Mouse (Mus musculus) cerebellum, adult 11-12 months (tissue): ENCODE measurements at regions not wholly inside any gene's neighbourhood (a gene's known extent, or its start where the extent isn't known, plus 50 kb on each side); places are given as distances from the start of the nearest gene placed in this dataset.

Source experiments
- DNase-seq: peaks from one replicate; pipeline ENCODE4 v3.0.0; 2022

GRCm38 (mm10) chr19:26938911-26939310 is 53.2 kb downstream of the Gm815 start:
- no peak for DNase-seq

DNA sequence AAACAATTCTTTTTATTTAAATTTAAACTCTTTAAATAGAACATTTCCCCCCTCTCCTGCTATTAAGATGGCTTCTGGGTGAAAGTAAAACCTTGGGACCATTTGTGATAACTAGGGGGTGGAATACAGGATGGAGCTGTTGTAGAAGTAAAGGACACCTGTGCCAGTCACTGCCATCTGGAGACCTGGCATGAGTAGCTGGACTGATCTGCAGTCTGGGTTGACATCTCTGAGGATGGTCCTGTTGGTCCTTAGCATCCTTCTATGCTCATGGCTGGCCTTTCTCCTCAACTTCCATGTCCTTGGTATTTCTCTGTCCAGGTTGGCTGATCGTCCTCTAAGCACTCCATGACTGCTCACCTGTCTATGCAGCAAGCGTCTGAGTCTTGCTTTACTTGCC is 58.3 kb downstream of the Gm815 start:
- DNase-seq: peak; percentile 81

GRCm38 (mm10) chr19:26946562-26946961 is 60.9 kb downstream of the Gm815 start:
- no peak for DNase-seq

DNA sequence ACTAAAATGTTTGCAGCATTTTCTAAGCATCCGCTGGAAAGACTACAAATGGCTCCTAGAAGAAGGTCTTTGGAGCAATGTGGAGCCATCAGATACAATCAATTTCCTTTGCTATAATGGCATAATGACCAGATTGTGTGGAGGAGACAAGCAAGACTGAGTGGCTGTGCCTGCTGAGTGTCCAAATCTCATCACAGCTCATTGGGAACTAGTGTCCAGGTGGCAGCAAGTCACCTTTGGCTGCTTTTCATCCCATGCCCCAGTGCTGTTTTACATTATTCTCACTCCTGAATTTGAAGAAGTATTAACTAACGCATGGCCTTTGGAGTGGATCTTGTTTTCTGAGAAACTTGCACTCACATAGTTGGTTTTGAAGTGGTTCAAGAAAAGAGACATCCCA is 62.8 kb downstream of the Gm815 start:
- peak; percentile 86 for DNase-seq

DNA sequence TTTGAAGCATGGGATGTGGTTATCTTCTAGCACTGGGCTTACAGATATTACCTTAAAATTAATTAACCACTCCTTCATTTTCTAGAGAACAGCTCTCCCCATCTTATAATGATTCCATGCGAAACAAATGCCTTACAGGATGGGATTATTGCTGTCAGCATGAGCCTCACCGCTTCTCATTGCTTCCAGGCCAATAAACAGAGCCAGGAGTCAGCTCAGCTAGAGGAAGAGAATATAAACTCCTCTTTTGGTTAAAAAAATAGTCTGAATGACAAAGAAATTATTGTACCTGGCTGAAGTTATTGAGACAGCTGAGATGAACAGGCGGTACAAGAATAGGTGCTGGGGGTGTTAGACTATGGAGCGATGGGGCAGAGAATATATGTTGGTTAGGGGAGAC is 63.5 kb downstream of the Gm815 start:
- peak; percentile 50 for DNase-seq

GRCm38 (mm10) chr19:26953348-26953747 is 67.7 kb downstream of the Gm815 start:
- DNase-seq: no peak

DNA sequence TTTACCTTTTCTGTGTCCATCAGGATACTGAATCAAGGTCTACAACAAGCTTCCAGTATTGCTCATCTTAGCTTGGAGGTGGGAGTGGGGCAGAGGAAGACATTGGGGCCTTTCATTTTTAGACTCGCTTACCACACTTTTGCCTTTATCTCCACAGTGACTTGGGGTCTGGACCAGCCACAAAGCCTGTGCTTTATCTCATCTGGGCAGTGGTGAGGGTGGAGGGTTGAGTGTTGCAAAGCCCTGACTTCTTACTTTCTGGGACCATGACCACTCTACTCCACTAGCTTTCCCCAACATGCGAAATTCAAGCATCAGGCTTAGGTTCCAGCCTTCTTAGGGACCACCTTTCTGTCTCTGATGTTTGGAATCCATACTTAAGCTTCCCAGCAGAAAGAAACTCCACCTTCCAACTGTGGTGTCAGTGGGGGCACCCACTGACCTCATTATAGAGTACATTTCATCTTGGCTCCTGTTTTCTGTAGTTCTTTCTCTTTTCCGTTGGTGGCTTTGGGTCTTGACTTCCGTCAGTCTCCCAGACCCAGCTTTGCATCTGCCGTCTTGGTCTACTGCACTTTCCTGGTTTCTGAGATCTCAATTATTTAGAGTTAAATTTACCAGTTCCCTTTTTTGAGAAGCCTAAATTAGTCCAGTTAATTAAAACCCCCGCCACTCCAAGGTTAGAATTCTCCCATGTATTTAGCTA is 80.5 kb downstream of the Gm815 start:
- no peak for DNase-seq

DNA sequence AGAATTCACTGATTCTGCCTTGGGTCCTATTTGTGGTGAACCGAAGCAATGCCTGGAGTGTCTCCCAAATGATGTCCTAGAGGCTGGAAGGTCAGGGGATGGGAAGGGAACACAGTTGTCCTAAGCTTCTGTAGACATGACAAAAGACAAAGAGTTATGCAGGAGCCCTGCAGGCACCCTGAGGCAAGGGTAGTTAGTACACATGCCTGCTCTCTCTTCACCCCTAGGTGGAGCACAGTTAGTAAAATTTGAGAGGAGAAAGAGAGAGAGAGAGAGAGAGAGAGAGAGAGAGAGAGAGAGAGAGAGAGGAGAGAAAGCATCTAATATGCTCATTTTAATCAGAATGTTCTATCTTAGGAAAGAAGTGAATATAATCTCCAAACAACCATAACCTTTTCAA is 87.4 kb downstream of the Gm815 start:
- DNase-seq: no peak

DNA sequence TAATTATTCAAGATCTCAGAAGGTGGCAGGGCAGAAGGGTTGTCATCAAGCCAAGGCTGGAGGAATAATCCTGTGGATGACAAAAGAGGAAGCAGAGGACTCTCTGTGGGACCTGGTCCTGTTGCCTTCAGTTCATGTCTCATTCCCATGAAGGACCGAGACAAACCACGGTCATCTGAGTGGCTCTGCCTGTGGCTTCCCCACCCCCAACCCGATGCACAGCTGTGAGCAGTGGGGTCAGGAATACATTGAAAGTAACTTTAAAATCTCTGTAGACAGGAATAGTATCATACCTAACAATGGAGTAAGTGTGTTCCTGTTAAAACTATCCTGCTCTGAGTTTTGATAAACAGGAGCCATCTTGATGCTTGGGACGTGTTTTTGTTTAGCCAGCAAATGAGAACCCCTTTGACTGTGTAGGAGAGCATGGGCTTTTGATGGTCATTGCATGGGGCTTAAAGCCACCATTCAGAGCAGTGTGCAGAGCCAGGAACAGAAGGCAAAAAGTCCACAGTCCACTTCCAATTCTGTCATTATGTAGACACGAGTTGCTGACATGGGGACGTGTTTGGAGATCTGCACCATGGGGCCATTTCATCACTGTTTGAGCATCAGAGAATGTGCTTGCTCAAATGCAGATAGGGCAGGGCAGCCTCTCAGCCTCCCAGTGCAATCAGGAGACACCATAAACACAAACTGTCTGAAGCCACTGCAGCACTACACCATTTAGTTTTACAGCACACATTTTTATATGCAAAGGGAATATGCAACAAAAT is 88.3 kb downstream of the Gm815 start:
- no peak for DNase-seq

GRCm38 (mm10) chr19:26974576-26975204 is 89.0 kb downstream of the Gm815 start:
- DNase-seq: peak; percentile 47

DNA sequence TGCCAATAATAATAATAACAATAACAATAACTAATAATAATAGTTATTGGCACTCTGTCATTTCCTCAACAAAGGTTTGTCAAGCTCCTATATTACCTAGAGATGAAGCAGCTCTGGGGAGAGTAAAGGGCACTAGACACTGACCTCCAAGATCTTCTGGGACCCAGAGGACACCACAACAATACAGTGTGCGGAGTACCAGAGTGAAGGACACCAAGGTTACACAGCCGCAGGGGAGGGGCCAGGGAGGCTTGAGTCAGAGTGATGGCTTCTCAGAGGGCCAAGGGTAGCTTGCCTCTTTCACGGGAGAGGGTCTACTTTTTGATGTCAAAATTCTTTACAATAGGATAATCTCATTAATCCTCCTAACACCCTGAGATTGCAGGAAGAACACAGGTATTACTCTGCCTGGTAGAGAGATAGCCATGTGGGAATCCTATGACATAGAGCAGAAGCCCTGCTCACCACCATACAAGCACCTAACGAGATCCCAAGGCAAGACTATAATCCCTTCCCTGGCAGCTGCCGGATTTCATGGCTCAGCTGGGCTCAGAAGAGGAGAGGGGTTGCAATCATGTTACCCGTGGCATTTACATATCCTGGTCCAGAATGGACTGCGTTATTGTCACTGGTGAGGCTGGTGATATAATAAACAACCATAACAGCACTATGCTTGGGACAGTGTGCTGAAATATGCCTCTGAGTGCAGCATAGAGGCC is 91.1 kb downstream of the Gm815 start:
- DNase-seq: no peak

DNA sequence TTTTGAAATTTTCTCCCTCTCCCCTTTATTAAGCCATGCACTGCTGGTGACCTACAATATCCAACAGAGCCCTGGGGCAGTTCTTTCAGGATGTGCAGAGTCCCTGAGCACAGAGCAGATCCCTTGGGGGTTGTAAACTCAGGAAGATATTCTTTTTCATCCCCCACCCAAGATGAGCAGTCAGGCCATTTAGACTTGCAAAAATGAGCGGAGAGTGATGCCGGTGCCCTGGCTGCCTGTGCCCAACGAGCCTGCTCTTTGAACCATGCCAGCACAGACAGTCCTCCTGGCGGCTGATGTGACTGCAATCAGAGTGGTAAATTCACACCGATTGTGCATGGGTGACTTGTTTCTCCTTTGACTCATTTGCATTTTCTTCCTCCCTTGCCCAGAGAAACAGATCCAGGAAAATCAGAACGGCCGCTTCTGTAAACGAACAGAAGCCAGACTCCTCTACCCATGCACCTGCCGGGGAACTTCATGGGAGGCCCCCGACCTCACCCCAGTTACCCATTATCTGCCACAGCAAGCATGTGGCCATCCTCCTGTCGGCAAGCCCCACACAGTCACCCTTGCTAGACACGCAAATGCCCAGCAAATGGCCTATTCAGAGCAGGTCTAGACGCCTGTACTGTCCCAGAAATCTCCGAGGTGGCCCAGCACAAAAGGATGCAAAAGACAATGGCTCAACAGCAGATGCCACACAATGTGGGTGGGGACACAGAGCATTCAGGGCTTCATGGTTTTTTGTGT is 92.4 kb downstream of the Gm815 start:
- no peak for DNase-seq

- no peak for DNase-seq
Measured at GRCm38 (mm10) chr19:26978640-26979007, 92.9 kb downstream of the Gm815 start.

- DNase-seq: no peak
Measured at GRCm38 (mm10) chr19:26979322-26979721, 93.6 kb downstream of the Gm815 start.

- no peak for DNase-seq
Measured at GRCm38 (mm10) chr19:26986672-26987071, 101.0 kb downstream of the Gm815 start.

DNA sequence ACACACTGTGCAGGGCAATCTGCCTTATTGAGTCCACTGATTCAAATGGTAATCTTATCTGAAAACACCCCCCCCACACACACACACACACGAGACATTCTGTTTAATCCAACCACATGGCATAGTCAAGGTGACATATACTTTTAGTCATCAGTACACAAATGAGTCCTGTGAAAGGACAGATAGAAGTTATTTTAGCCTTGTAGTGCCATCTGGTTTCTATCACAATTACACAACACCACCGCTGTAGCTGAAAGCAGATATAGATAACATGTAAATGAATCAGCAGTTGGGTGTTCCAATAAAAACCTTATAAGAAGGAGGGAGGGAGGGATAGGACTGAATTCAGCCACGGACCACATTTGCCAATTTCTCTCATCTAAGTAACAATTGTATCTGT is 101.5 kb downstream of the Gm815 start:
- DNase-seq: no peak

GRCm38 (mm10) chr19:26987909-26988456 is 102.3 kb downstream of the Gm815 start:
- DNase-seq: no peak

- no peak for DNase-seq
Measured at GRCm38 (mm10) chr19:26994586-26995352, 109.1 kb downstream of the Gm815 start.

DNA sequence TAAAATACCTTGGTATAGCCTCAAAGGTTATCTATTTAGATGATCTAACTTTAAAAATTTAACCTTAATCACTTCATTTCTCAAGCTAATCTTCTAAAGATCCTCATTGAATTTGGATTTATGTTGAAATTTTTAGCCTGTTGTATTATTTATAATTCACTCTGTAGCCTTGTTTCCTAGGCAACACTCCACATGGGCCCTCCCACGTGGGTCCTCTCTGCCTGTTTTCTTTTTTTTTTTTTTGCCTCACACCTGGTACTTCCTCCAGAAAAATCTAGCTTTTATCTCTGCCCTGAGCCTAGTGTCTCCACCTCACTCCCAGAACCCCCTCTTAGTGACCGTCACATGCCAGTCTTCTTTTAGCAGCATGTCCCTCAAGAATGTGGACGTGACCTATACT is 113.9 kb downstream of the Gm815 start:
- DNase-seq: no peak

DNA sequence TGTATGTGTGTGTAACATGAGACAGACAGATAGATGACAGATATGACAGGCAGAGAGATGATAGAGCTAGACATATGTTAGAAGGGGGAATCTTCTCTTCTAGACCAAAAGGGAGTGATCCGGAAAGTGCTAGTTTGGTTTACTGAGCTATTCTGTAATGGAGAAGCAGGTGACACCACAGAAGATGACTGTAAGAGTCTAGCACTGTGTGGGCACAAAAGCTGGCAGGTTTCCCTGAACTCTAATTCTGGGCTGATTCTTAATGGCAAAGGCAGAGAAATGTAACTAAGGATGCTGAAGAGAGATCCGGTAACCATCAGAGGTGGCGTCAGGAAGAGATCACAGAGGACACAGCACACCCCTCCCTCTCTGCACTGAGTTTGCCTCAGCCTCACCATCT is 136.2 kb downstream of the Gm815 start:
- no peak for DNase-seq

- DNase-seq: no peak
Measured at GRCm38 (mm10) chr19:27022917-27023316, 137.2 kb downstream of the Gm815 start.

DNA sequence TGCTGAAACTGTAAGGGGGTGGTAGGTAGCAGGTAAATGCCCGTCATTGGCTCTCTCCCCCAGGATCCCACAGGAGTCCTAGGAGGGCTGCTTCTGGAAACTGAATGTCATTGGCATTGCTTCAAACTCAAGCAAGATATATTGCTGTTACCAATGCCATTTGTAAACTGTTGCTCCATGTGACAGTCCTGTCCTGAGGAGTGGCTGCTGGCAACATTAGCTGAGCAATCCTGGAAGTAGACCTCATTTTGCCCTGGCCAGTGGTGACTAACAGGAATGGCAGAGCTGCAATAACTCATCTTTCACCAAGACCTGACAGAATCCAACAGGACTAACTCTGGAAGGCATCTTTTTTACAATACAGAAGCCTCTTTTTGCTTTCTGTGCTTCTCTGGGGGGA is 143.2 kb downstream of the Gm815 start:
- no peak for DNase-seq
